Mouse (Mus musculus): ENCODE data around the gene Ampd1. TPM values are rescaled to one million over a fixed set of nuclear protein-coding genes. Genes with fewer than 3 reads are reported as not detected.

Gene Ampd1
- polyA plus RNA-seq, 1 experiment from 2014 or later: not detected

DNA sequence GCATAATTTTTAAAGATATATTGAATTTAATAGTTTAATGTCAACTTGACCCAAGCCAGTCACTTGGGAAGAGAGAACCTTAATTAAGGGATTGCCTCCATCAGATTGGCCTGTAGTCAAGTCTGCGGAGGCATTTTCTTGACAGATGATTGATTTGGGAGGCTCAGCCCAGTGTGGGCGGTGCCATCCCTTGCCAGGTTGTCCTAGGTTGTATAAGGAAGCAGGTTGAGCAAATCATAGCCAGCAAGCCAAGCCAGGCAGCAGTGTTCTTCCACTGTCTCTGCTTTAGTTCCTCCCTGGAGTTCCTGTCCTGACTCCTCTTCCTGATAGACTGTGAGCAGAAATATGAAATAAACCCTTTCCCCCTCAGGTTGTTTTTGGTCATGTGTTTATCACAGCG lies 49.8 kb downstream of the Ampd1 start:
- 84% methylated on average over 3 of the region's 3 CpGs for WGBS
- no peak overlapping the region for H3K9ac ChIP-seq (replicated peaks; ENCODE audit: low read depth, low read length)
- no peak overlapping the region for H3K4me3 ChIP-seq (ENCODE audit: low read depth, low read length)
- H3K4me2 ChIP-seq (replicated peaks; ENCODE audit: low read depth, low read length): no peak overlapping the region
- no peaks in the 10 kb centered on the region for H3K27me3 ChIP-seq (ENCODE audit: control insufficient read depth, insufficient read depth, low read length)
- H3K9me3 ChIP-seq (ENCODE audit: control insufficient read depth, low read depth, low read length): no peaks in the 10 kb centered on the region
- no peaks in the 10 kb centered on the region for H3K36me3 ChIP-seq (ENCODE audit: control insufficient read depth, insufficient read depth, low read length)
- 0 out of 2 replicates have a peak, but pooled peaks cover 5% of the 10 kb centered on the region for H3K4me1 ChIP-seq (ENCODE audit: control insufficient read depth, insufficient read depth, low read length)
- H3K27ac ChIP-seq (ENCODE audit: low read length): no peak overlapping the region
- ATAC-seq (ENCODE audit: insufficient number of reproducible peaks, insufficient read depth, low FRiP score, low read depth): no peak

DNA sequence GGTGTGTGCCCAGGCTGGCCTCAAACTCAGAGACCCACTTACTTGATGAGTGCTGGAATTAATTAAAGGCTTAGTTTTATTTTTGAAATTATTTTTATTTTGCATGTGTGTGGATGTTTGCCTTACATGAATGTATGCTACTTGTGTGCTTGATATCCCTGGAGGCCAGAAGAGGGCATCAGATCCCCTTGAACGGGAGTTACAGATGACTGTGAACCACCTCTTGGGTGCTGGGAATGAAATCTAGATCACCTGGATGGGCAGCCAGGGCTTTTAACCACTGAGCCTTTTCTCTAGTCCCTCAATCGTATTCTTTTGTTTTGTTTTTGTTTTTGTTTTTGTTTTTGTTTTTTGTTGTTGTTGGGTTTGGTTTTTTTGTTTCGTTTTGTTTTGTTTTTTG lies 52.3 kb downstream of the Ampd1 start:
- no peak overlapping the region for H3K9ac ChIP-seq (replicated peaks; ENCODE audit: low read depth, low read length)
- no peaks in the 10 kb centered on the region for H3K36me3 ChIP-seq (ENCODE audit: control insufficient read depth, insufficient read depth, low read length)
- ATAC-seq (ENCODE audit: insufficient number of reproducible peaks, insufficient read depth, low FRiP score, low read depth): no peak
- H3K27ac ChIP-seq (ENCODE audit: low read length): no peak overlapping the region
- no peaks in the 10 kb centered on the region for H3K27me3 ChIP-seq (ENCODE audit: control insufficient read depth, insufficient read depth, low read length)
- no peak overlapping the region for H3K4me2 ChIP-seq (replicated peaks; ENCODE audit: low read depth, low read length)
- peaks cover 20% of the 10 kb centered on the region; the same call in 1 of the 2 replicates for H3K4me1 ChIP-seq (ENCODE audit: control insufficient read depth, insufficient read depth, low read length)
- WGBS: 93% methylated on average over 3 of the region's 3 CpGs
- H3K4me3 ChIP-seq (ENCODE audit: low read depth, low read length): no peak overlapping the region
- H3K9me3 ChIP-seq (ENCODE audit: control insufficient read depth, low read depth, low read length): no peaks in the 10 kb centered on the region

DNA sequence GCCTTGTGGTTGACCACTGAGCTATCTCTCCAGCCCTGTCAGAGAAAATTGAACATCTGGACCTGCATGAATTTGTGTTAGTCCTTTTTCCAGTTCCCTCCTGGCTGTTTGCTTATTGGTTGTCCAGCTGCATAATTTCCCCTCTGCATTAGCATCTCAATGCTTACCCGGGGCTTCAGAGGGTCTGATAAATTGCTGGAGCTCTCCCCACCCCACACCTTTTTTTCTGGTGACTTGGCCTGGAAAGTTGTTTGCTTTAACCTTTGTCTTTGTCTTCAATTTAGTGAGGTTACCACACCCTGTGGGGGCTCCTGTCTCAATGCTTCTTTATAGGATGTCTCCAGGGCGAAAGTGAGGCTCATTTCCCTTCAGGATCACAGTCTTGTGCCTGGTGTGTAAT lies 53.4 kb downstream of the Ampd1 start:
- Histone ChIP-seq H3K4me2 (replicated peaks; ENCODE audit: low read depth, low read length) (no peak overlapping the region), H3K4me1 (ENCODE audit: control insufficient read depth, insufficient read depth, low read length) (peaks cover 20% of the 10 kb centered on the region; the same call in 1 of the 2 replicates), H3K4me3 (ENCODE audit: low read depth, low read length) (no peak overlapping the region), H3K36me3 (ENCODE audit: control insufficient read depth, insufficient read depth, low read length) (no peaks in the 10 kb centered on the region), H3K9ac (replicated peaks; ENCODE audit: low read depth, low read length) (no peak overlapping the region), H3K9me3 (ENCODE audit: control insufficient read depth, low read depth, low read length) (no peaks in the 10 kb centered on the region), H3K27me3 (ENCODE audit: control insufficient read depth, insufficient read depth, low read length) (no peaks in the 10 kb centered on the region), H3K27ac (ENCODE audit: low read length) (no peak overlapping the region)
- ATAC-seq (ENCODE audit: insufficient number of reproducible peaks, insufficient read depth, low FRiP score, low read depth): no peak
- WGBS: 37% methylated on average over 2 of the region's 2 CpGs

DNA sequence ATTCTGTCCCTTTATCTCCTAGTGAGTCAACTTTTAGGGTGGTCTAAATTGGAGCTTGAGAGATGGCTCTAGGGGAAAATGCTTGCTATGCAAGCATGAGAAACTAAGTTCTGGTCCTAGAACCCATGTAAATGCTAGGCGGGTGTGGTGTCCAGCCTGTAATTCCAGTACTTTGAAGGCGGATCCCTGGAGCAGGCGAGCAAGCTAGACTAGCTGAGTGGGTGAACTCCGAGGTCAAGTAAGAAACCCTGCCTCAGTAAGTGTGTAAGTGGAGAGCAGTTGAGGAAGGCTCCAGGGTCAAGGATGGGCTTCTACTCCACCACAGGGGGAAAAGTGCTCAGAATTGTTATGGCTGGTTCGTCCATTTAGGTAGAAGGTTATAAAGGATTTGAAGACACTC lies 53.9 kb downstream of the Ampd1 start:
- Histone ChIP-seq H3K9ac (replicated peaks; ENCODE audit: low read depth, low read length) (no peak overlapping the region), H3K36me3 (ENCODE audit: control insufficient read depth, insufficient read depth, low read length) (no peaks in the 10 kb centered on the region), H3K4me2 (replicated peaks; ENCODE audit: low read depth, low read length) (no peak overlapping the region), H3K4me3 (ENCODE audit: low read depth, low read length) (no peak overlapping the region), H3K27me3 (ENCODE audit: control insufficient read depth, insufficient read depth, low read length) (no peaks in the 10 kb centered on the region), H3K4me1 (ENCODE audit: control insufficient read depth, insufficient read depth, low read length) (peaks cover 20% of the 10 kb centered on the region; the same call in 1 of the 2 replicates), H3K9me3 (ENCODE audit: control insufficient read depth, low read depth, low read length) (no peaks in the 10 kb centered on the region), H3K27ac (ENCODE audit: low read length) (no peak overlapping the region)
- no peak for ATAC-seq (ENCODE audit: insufficient number of reproducible peaks, insufficient read depth, low FRiP score, low read depth)
- WGBS: 73% methylated on average over 5 of the region's 5 CpGs

DNA sequence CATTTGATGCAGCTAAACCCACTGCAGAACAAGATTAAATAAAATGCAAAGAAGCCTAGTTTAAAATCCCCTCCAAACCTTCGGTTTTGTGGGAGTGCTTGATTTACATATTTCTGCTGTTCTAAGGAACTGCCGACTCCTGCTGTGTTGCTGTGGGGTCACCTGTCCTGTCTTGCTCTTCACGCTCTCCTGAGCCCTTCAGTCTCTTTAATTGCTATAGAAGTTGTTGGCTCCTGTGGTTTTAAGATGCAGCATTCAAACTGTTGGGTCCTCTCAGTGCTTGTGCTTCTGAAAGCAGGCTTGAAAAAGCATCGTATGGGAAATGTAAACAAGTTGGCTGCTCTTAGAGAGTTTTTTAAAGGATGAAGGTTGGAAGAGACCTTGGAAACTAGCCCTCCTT lies 54.4 kb downstream of the Ampd1 start:
- Histone ChIP-seq H3K36me3 (ENCODE audit: control insufficient read depth, insufficient read depth, low read length) (no peaks in the 10 kb centered on the region; the same call in 1 of the 2 replicates), H3K9me3 (ENCODE audit: control insufficient read depth, low read depth, low read length) (no peaks in the 10 kb centered on the region), H3K4me1 (ENCODE audit: control insufficient read depth, insufficient read depth, low read length) (peaks cover 20% of the 10 kb centered on the region; the same call in 1 of the 2 replicates), H3K27me3 (ENCODE audit: control insufficient read depth, insufficient read depth, low read length) (no peaks in the 10 kb centered on the region), H3K4me3 (ENCODE audit: low read depth, low read length) (no peak overlapping the region), H3K4me2 (replicated peaks; ENCODE audit: low read depth, low read length) (no peak overlapping the region), H3K27ac (ENCODE audit: low read length) (no peak overlapping the region), H3K9ac (replicated peaks; ENCODE audit: low read depth, low read length) (no peak overlapping the region)
- 40% methylated on average over 4 of the region's 4 CpGs for WGBS
- ATAC-seq (ENCODE audit: insufficient number of reproducible peaks, insufficient read depth, low FRiP score, low read depth): no peak

DNA sequence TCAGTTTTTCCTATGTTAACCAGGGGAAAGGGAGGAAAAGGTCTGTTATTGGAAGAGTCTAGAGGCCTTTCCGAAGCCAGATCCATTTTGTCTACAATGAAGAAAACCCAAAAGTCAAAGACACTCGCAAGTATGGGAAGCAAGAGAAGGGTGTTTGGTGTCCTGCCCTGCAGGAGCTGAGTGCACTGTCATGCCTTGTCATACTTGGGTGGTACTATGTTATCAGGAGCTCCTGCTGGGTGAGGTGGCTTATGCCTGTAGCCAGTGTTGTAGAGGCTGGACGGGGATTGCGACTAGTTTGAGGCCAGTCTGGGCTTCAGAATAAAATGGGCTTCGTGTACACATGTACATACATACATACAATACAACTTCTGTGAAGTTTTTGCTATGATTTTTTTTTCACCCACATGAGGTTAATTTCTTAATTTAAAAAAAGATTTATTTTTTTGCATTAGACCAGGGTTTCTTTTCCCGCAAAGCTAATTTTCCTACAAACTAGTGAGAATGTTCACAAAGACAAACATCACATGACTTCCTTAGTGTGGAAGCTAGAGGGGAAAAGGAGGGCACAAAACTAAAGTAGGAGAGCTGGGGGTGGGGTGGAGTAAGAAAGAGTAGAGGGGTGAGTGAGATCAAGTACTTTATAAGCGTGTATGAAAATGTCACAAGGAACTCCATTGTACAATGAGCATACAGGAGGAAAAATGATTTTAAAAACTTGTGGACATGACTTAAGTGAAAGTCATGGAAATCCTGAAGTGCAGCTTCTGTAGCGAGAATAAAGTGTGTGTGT lies 55.7 kb downstream of the Ampd1 start:
- Histone ChIP-seq H3K36me3 (ENCODE audit: control insufficient read depth, insufficient read depth, low read length) (no peaks in the 10 kb centered on the region; the same call in 1 of the 2 replicates), H3K4me2 (replicated peaks; ENCODE audit: low read depth, low read length) (0 out of 2 replicates have a peak overlapping the region, but pooled peaks have one; percentile 22), H3K4me3 (ENCODE audit: low read depth, low read length) (no peak overlapping the region), H3K27me3 (ENCODE audit: control insufficient read depth, insufficient read depth, low read length) (no peaks in the 10 kb centered on the region), H3K9me3 (ENCODE audit: control insufficient read depth, low read depth, low read length) (no peaks in the 10 kb centered on the region), H3K9ac (replicated peaks; ENCODE audit: low read depth, low read length) (no peak overlapping the region), H3K27ac (ENCODE audit: low read length) (no peak overlapping the region; the same call in 1 of the 2 replicates), H3K4me1 (ENCODE audit: control insufficient read depth, insufficient read depth, low read length) (peaks cover 20% of the 10 kb centered on the region; the same call in 1 of the 2 replicates)
- peak; percentile 85; the same call in 1 of the 2 replicates for ATAC-seq (ENCODE audit: insufficient number of reproducible peaks, insufficient read depth, low FRiP score, low read depth)
- WGBS: 67% methylated on average over 8 of the region's 8 CpGs

DNA sequence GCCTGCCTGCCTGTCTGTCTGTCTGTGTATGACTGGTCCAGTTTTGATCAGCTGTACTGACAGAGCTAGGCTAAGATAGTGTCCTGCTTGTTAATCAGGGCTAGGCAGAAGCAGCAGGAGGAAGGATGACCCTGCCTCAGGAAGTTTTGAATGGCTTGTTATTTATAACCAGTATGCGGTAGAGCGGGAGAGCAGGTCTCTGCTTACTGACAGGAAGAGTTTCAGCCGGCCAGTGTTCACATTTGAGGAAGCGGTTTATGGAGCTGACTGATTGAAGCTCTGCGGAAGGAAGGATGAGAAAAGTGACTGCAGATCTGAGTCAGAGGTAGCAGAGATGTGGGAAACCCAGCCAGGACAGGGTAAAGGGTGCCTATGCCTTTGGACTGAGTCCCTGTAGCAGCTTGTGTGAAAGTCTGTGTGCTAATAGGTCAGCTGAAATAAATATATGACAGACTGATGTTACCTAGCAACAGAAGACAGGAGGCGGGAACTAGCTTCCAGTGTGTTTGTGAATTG lies 56.5 kb downstream of the Ampd1 start:
- H3K9me3 ChIP-seq (ENCODE audit: control insufficient read depth, low read depth, low read length): no peaks in the 10 kb centered on the region
- H3K4me3 ChIP-seq (ENCODE audit: low read depth, low read length): no peak overlapping the region
- no peaks in the 10 kb centered on the region; the same call in 1 of the 2 replicates for H3K36me3 ChIP-seq (ENCODE audit: control insufficient read depth, insufficient read depth, low read length)
- ATAC-seq (ENCODE audit: insufficient number of reproducible peaks, insufficient read depth, low FRiP score, low read depth): peak; percentile 84; the same call in 1 of the 2 replicates
- 0 out of 2 replicates have a peak overlapping the region, but pooled peaks have one; percentile 22 for H3K4me2 ChIP-seq (replicated peaks; ENCODE audit: low read depth, low read length)
- no peak overlapping the region for H3K9ac ChIP-seq (replicated peaks; ENCODE audit: low read depth, low read length)
- H3K27me3 ChIP-seq (ENCODE audit: control insufficient read depth, insufficient read depth, low read length): no peaks in the 10 kb centered on the region
- H3K4me1 ChIP-seq (ENCODE audit: control insufficient read depth, insufficient read depth, low read length): peaks cover 20% of the 10 kb centered on the region; the same call in 1 of the 2 replicates
- peak overlapping the region; percentile 55 for H3K27ac ChIP-seq (ENCODE audit: low read length)
- 23% methylated on average over 6 of the region's 6 CpGs for WGBS

DNA sequence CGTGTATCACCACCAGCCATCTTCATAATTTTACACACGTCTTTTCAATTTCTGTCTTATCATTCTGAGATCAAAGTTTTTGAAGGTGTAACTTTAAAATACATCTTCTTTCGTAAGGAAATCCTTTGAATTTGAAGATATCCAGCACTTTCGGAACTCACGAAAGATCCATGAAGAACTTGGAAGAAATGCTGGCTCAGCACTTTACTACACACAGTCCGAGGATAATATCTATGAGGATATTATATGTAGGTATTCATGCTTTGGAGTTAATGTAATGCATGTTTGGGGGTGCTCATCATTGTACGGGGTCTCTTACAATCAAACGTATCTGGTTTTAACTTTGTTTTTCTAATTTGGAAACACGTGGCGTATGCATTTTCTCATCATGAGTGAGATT lies 59.3 kb downstream of the Ampd1 start:
- Histone ChIP-seq H3K9ac (replicated peaks; ENCODE audit: low read depth, low read length) (no peak overlapping the region), H3K9me3 (ENCODE audit: control insufficient read depth, low read depth, low read length) (no peaks in the 10 kb centered on the region), H3K4me1 (ENCODE audit: control insufficient read depth, insufficient read depth, low read length) (peaks cover 19% of the 10 kb centered on the region; the same call in 1 of the 2 replicates), H3K27me3 (ENCODE audit: control insufficient read depth, insufficient read depth, low read length) (no peaks in the 10 kb centered on the region), H3K27ac (ENCODE audit: low read length) (no peak overlapping the region), H3K4me2 (replicated peaks; ENCODE audit: low read depth, low read length) (no peak overlapping the region), H3K36me3 (ENCODE audit: control insufficient read depth, insufficient read depth, low read length) (no peaks in the 10 kb centered on the region; the same call in 1 of the 2 replicates), H3K4me3 (ENCODE audit: low read depth, low read length) (no peak overlapping the region)
- WGBS: 94% methylated on average over 10 of the region's 10 CpGs
- ATAC-seq (ENCODE audit: insufficient number of reproducible peaks, insufficient read depth, low FRiP score, low read depth): no peak
